Mouse (Mus musculus): ENCODE measurements at regions not wholly inside any gene's neighbourhood (a gene's known extent, or its start where the extent isn't known, plus 50 kb on each side); places are given as distances from the start of the nearest gene placed in this dataset.

DNA sequence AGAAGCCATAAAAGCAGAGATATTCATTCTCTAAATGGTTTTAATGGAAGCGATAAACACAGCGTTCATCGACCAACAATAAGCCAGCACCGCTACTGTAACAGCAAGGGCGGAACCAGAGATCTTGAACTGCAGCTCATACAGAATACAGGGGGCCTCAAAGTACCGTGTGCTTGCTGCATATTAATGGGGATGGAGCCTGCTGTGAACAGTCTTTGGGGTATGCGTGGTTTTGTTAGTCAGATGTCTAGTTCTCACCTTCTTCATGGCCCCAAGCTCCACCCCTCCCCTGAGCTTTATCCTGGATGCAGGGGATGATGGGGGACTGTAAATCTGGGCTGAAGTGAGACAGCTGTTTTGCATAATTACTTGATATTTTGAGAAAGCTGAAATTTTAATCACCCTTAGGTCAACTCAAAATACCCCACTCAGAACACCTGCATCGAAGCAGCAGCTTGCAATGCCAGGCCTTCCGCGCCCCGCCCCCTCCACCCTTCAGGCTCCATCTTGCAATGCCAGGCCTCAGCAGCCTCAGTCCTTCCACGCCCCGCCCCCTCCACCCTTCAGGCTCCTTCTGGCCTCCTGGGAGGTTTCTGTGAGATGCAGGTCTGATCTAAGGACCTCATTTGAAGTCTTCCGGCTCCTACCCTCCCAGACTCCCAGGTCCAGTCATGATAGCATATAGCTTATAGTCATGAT lies 73.5 kb upstream of the Tspan5 start:
- DNase-seq (ENCODE audit: low read depth) = no peak

DNA sequence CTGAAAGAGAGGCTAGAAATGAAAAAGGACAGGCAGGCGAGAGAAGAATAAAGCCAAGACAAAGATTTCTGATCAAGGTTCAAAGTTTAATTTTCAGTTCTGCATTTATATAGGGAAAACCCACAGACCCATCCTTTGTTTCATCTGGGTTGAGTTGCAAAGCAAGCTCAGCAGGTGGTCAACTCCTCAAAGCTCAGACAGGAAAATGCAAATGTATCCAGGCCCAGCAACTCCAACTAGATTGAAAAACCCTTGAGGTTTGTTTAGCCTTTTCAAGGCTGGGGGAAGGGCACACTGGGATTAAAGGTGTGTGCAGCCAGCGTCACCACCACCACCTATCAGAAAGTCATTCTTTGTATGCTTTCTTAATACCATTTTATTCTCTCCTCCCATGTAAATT lies 66.1 kb upstream of the Tspan5 start:
- no peak for DNase-seq (ENCODE audit: low read depth)

DNA sequence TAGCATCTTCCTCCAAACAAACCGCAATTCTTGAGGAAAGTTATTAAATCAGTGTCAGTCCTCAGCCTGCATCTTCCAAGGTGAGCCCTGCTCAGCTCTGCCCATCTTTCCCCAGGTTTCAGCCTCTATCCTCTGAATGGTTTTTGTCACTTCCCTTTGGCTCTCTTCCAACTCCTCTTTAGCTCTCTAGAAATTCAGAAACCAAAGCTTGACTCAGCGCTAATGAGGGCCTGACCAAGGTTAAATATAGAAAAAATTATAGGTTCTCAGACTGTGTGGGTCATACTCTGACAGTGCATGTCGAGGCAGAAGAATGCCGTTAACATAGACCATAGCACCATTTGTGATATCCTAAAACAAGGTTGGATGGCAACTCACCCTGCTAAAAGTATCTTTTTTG lies 63.6 kb upstream of the Tspan5 start:
- no peak for DNase-seq (ENCODE audit: low read depth)

DNA sequence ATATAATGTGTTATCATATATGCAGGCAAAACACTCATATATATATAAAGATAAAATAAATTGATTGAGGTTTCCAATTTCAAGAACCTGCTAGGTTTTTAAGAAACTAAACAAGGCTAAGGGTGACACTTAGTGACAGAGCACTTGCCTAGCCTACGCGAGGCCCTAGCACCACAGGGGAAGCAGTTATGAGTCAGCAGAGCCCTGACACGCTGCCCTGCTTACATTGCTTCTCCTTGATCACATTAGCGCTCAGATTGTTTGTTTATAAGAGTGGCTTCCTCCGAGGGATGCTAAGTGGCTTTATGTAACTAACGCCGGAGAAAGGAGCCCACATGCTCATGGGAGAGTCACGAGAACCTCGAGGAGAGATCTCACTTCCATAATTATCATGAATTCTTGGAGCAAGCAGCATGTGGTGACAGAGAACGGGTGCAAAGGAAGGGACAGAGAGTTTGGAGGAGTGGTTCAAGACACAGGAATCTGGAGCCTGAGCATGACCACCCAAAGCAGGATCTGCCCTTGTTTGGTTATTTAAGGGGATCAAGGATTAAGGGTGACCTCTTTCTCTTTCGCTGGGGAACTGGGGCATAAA lies 55.3 kb upstream of the Tspan5 start:
- no peak for DNase-seq (ENCODE audit: low read depth)

DNA sequence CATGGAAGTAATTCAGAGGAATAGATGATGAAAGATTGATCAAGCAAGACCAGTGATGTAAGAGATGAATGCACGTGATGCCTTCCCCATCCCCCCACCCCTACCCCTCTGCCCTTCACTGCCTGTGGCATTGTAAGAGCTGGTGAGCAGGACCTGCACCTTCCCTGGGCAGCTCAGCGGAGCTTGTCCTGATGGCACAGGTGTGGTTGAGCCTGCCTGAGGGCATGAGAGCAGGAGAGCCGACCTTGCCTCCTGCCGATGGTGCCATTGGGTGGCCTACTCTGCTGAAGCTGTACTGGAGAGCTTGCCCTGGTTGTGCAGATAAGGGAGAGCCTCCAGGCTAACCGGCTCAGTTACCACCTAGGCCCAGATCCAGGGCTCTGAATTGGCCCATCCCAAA lies 53.4 kb upstream of the Tspan5 start:
- DNase-seq (ENCODE audit: low read depth) = no peak
